Mouse (Mus musculus) left cerebral cortex, adult 18-20 months (tissue): ENCODE measurements at regions not wholly inside any gene's neighbourhood (a gene's known extent, or its start where the extent isn't known, plus 50 kb on each side); places are given as distances from the start of the nearest gene placed in this dataset.

Experiments
- DNase-seq, 2 experiments: peaks; one replicate each; pipeline ENCODE4 v3.0.0; 2021 to 2022; ENCODE audit warnings: low spot score in 2 of 2, mixed read lengths in 1 of 2

DNA sequence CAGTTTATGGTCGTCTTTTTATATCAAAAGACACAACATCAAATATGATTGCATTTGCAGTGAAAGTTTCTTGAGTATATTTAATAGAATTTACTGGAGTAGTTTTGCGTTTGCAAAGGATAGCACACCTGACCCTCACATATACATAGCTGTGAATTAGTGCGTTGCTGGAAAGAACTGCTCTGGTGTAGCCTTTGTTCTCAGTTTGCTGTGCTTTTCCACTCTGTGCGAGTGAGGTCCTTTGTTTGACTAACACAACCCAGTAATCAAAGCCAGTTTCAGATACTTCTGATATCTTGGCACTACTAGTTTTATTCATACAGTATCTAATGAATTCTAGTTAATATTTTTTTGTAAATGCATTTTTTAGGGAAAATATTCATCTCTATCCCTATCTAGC, 84.7 kb downstream of the Trim52 start:
- no peak for DNase-seq

DNA sequence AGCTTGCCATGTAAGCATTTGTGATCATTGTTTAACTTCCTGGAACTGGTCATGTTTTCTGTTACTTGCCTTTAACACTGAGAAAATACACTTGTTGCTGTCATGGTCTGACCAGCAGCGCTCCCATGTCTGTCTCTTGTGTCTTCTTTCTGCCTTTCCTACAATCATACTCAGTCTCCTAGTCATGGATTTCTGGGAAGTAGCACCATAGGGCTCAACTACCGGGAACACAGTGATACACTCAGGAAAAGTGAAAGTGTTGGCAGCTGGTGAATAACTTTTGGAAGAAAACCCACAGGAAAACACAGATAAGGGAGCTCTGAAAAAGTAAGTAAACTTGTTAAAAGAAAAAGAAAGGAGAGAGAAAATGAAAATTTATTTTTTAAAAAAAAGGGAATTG, 87.6 kb downstream of the Trim52 start:
- DNase-seq, result no peak

DNA sequence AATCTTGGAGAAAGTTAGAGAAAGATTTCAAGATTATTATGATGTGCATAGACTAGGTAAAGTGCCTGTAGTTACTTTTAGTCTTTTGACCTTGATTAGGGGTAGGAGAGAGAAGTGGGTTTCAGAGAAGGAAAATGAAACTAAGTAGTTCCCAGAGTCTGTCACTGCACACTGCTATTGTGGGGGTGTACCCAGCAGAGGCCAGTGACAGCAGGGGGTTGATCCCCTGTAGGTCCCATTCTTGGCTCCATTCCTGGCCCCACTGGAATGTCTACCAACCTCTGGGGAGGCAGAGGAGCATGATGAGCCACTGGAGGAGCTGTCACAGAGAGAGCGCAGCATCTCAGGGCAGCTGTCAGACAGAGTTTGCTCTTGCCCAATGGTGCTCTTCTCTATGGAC, 88.1 kb downstream of the Trim52 start:
- no peak for DNase-seq

DNA sequence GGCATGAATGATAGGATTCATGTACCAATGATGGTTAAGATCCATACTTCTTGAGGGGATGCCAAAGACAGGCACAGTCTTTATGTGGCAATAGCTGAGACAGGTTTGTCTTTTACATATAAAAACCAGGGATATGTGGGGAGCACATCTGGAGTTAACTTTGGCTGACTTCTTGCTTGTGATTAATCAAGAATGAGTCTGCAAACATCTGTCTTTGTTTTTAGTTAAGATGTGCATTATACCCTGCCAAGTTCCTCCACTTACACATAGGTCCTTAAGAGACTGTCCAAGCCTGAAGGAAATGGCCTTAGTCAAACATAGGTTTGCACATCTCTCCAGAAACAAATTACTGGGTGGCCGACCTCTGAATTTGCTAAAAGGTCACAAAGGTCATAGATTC, 91.8 kb downstream of the Trim52 start:
- DNase-seq, result no peak

DNA sequence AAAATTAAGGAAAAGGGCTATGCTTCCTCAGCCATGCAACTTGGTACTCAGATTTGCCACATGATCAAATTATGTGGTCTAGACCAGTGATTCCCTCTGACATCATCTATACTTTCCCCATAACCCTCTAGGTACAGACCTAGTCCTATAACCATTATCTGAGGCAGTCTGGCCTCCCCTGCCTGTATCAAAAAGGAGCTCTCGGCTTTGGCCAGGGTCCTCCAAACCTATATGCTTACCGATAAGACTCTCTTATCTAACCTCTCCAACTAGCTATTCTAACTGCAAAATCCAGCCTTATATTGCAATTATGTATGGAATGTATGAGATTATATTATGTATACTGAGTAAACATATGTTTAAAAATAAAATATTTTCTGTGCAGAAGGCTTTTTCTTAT, 93.1 kb downstream of the Trim52 start:
- DNase-seq, result no peak

DNA sequence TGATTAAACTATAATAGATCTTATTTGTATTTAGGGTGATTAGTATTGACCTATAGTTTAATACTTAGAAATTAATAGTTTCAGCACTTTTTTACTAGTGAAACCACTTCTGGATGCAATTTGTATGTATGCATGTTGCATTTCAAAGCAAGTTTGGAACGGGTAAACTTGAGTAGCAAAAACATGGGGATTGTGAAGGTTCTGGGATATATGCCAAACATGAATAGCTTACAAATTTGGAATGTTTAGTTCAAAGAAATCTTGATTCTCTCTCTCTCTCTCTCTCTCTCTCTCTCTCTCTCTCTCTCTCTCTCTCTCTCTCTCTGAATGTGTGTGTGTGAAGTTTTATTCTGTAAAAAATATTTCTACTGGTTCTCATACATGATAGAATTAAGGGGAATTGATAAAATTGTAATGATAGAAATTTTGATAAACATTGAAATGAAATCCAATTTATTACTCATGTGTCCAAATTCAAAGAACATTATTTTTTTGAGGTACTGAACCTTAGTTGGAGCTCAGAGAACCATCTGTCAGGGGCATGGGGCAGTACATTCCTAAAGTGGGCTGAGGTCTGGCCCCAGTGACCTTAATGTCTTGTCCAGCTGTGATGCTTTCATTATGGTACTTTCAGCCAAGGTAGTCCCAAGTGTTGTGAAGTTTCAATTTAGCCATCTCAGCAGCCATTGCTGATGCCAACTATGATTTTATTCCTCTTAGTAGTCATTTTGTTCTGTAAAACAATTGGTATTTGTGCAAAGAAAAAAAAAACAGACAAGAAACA, 93.7 kb downstream of the Trim52 start:
- no peak for DNase-seq

DNA sequence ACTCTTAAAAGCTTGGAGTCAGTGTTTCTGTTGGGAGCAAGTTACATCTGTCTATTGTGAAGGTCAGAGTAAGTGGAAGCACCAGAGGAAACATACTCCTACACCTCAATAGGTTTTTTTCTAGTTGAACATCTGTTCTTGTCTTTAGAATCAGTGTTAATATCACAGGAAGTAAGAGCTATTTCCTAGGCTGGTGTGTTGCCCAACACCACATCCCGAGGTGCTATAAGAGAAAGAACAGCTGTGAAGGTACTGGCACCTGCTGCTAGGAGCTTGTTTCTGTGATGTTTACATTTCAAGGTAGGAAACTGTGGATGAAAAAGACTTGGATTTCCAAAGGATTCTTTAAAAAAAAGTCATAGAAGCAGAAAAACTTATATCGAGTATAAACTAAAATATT, 105.1 kb downstream of the Trim52 start:
- DNase-seq, result no peak

DNA sequence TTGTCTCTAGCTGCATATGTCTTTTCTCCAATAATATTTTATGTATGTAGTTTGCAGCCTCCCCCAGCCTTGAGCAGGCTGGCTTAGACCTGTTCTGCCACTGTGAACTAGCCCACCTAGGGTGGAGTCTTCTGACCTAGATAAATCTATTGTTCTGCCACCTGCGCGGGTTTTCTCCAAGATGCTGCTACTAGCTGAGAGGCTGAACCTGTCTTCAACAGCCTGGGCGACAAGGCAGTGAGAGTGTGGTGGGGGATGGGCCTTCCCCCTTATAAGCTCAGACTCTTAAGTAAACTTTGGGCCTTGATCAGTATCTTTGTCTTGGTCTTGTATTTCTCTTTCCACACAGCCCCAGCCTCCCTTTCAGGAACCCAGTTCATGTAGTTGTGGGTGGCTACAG, 111.7 kb downstream of the Trim52 start:
- no peak for DNase-seq

DNA sequence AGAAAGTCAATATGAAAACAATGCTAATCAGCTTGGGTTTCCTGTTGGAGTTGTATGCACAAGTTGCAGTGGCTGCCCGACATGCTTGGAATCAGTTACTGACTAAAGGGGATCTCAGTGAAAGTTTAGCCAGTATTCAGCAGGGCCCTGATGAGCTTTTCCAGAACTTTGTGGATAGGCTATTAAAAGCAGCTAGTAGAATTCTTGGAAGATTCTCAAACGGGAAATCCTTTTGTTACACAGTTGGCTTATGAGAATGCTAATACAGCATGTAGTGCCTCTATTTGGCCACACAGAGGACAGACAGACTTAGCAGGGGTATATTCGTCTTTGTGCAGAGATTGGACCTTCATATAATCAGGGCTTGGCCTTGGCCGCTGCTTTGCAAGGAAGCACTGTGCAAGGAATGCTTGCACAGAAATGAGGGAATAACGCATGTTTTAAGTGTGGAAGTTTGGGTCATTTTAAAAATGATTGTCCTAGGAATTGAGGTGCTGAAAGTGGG, 113.3 kb downstream of the Trim52 start:
- DNase-seq, result no peak

DNA sequence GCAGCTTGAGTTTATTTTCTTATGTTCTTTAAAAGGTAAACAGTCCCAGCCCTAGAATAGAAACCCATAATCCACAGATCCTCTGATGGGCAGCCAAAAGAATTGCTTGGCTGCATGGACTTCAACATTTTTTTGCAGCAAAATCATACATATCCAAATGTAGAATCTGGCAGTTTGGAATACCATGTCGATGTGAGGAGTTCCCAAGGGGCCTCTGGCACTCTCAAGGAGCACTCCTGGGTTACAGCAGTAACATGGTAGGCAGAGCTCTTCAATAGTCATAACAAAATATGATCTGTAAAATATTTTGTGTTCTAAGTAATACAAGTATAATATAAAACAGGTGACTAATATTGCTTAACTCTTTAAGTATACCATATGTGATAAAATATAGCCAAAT, 119.4 kb downstream of the Trim52 start:
- DNase-seq, result no peak

DNA sequence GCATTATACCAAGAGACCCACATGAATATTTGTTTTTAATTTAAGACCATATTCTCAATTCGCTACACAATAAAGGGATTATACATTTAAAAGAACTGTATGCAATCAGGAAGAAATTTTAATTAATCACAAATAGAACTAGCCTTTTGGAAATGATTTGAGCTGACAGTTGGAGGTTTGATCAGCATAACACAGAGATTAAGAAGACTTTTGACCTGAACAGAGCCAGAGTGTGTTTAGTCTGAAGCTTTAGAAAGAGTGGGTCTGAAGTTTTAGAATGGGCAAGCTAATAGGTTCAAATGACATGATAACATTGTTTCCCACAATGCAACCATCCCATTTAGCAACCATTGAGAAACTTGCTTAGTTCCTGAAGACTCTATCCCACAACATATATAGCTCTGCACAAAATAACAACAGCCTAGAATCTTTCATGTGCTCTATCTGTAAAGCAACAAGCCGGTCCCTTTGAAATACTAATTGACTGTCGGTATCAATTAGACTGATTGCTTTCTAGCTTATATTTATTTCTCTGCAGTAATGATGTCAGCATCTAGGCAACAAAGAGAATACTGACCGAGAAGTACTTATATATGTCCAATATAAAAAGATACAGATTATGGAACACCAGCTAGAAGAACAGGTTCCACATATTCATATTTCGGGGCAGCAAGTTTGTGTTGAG, 135.9 kb downstream of the Trim52 start:
- DNase-seq, result no peak

DNA sequence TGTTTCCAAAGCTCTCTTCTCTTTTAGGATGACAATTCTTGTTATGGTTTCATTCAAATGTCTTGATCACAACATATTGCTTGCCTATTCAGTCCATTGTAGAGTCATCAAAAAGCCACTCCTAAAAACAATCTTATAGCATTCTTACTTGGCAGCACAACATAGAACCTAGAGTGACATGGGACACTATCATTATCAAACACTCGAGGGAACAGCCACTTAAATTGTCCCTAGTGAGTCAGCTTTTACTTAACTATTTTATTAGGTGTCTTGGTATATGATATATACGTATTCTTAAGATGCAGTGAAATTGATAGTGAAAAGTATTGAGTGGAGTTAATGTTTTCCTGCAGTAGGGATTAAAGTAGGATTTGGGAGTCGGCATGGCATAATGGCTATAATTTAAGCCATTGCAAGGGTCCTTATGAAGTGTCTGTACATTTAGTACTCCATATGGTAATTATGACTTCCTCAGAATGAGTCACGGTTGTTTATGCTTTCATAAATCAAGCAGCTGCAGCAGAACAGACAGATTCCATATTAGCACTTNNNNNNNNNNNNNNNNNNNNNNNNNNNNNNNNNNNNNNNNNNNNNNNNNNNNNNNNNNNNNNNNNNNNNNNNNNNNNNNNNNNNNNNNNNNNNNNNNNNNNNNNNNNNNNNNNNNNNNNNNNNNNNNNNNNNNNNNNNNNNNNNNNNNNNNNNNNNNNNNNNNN, 153.6 kb downstream of the Trim52 start:
- no peak for DNase-seq

DNA sequence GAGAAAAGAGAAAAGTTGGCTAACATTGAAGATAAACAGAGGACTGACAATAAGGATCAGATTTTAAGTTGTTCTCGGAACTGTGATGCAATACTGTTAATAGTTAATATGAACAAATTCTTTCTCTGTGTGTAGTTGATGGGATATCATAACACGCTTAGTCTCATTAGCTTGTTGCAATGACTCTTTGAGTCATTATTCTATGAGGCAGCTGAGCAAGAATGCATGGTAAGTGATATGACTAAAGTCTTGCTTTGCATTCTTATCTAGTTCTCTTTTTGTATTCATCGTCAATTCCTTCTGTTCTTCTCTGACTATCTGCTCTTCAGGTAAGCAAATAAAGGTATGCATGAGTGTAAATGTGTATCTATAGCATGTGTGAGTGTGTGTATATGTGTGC, 159.3 kb downstream of the Trim52 start:
- no peak for DNase-seq

DNA sequence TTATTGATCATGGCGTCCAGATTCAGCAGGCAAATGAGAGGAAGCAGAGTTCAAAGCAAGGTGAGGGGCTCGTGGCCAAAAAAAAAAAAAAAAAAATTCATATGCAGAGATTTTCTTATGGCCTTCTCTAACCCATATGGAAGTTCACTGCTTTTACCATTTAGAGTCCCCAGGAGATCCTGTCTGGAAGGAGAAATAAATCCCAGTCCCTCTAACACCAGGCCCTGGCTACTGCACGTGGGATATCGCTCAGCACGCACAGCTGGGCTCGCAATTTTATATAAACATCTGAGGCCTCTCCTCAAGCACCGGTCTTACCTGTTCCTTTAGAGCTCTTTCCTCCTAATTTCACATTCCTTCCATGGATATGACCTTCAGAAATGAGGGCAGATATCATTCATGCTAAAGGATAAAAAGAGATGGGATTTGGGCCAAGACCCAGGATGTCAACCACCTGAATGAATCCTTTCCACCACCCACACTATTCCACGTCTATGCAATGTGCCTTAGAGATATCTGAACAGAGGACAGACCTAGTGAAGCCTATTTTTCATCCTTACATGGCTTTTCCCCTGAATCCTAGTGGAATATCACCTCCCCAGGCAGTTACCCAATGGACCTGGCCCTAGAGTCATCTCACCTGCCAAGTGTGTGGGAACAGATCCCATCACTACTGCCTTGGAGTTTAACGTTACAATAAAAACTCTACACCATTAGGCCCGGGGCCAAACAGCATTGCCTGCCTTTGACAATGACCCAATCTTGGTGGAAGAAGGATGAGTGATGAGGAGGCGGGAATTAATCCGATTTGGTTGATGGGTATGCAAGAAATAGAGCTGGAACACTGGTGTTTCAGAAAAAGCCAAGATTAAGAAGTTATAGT, 161.9 kb downstream of the Trim52 start:
- DNase-seq, result no peak

DNA sequence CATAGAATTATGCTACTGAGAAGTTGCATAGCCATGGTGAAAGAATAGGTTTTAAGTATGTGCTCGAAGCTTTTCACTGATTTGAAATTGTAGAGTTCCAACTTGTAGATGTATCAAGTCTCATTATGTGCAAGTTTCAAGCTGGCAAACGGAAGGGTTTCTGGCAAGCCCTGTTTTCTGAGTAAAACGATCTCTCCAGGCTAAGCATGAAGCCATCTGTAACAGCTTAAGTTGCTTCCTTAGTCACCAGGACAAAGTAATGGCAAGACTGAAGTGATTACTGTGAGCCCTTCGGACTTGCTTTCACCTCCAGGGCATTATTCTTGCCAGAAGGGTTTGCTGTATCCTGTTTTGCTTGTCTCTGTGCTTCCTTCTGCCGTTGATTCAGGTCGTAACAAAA, 163.7 kb downstream of the Trim52 start:
- no peak for DNase-seq

DNA sequence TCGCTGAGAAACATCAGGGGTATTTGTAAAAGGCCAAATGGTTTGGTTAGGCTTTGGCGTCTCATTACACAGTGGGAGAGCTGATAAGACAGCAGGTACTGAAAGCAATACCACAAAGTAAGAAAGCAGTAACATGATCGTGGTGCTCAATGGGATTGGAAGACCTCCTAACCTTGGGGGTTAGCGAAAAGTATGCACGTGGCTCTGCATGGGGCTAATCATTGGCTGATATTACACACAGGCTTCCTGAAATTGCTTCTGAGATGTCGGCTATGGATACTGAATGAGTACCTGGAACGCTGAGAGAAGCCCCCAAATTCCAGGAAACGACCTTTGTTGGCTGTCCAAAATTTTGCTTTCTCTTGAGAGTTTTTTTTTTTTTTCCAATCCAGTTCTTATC, 207.6 kb downstream of the Trim52 start:
- no peak for DNase-seq

DNA sequence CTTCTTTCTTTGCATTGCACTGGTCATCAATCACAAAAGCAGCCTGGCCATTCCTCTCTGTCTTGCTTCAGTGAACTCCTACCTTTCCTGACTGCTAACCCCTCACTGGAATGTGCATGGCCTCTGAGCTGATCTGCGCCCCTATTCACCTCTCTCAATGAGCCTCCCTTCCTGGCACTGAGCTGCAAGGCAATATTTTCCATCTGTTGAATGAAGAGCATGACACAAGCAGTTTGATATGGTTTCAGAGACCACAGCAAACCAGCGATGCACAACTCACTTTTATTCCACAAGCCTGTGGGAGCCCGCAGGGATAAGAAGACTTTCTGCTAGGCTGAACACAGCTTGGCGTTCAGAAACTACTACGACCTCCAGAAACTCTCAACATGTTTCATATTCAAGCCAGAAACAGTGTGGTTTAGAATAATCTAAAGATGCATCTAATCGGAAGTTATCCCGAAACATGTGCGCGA, 208.1 kb downstream of the Trim52 start:
- DNase-seq, result no peak

DNA sequence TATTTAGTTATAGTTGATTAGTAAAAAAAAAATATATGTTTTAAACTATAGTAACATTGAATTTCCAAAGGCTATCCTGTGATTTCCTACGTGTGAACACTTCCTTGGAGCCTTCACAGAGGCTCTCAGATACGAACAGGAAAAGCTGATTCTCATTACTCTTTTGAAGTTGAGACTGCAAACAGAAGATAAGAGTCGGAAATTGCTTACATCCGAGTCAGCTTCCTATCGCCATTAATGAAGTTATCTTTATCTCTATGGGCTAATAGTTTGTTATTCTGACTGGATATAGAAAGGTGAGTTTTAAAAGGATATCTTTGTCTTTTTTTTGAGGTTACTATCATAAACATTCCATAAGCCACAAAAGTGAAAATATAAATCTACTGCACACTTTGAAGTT, 212.8 kb downstream of the Trim52 start:
- no peak for DNase-seq

DNA sequence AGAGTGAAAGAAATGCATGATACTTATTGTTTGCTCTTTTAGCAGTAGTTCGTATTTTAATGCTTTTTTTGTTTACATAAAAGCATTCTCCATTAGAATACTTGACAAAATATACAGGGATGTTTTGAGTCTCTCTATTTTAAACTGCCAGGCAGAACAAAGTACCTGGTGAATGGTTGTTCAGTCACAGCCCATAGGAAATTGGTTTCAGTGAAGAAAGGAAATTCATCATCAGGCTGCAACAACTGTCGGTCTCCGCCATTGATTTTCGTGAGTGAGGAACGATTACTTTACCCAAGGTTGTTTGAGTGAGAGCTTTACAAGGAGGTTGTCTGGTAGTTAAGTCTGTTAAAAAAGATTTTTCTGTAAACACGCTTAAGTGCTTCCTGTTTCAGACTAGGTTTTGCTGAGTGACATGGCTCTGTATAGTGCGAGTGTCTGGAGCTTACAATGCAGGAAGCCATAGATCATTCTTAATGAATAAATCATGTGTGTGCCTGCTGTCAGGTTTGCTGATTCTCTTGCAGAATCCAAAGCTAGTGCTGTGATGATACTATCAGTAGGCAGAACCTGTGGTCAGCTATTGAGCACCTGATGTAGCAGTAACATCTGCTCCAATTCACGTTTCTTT, 221.8 kb downstream of the Trim52 start:
- DNase-seq, result no peak

DNA sequence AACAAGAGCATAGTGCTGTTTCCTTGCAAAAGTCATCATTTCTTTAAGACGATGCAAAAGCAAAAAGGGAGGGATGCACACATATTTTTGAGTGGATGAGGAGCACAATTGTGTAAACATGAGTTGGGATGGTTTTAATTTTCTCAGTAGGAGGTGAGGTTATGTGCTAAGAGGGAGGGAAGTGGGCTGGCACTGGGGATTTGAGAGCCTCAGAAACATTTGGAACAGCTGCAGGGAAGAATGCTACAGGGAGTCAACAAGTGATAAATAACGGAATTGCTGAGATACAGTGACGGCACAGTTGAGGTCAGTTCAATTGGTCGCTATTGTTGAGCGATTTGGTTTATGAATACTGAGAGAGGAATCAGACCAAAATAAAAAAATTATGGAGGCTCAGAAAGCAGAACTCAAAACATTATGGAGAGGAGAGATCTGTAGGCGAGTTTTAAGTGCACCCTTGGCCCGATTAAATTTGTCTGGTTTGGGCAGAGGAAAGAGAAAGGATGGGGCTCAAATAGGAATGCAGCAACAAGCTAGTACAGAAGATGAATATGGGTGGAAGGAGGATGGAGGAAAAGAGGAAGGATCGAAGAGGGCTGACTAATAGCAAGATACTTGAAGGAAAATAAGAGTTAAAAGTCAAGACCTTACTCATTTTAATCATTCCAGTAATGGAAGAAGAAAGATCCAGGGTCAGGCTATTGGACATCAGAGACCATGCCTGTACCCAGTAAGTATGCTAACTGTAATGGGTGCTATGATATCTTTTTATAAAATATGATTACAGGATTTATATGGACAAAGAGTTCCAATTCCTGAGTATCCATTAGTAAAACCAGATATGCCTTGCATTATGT, 259.0 kb downstream of the Trim52 start:
- no peak for DNase-seq
